Mouse (Mus musculus): ENCODE measurements around the gene Wwc2. TPM values are rescaled to one million over a fixed set of nuclear protein-coding genes. Genes with fewer than 3 reads are reported as not detected.

Wwc2 gene
- total RNA-seq, 2 experiments from 2014 or later = 26.6 to 29.1 TPM

- DNase-seq (ENCODE audit: low spot score in 2 of 2) = no peak
These were observed 50.5 kb downstream of the Wwc2 start for GRCm38 (mm10) chr8:47939933-47940870.

- DNase-seq (ENCODE audit: low spot score in 2 of 2) = no peak
These were observed 51.5 kb downstream of the Wwc2 start for GRCm38 (mm10) chr8:47939217-47939616.

- DNase-seq (ENCODE audit: low spot score in 2 of 2) = no peak
These were observed 54.3 kb downstream of the Wwc2 start for GRCm38 (mm10) chr8:47936386-47936785.

- no peak for DNase-seq (ENCODE audit: low spot score in 2 of 2)
These were observed 55.3 kb downstream of the Wwc2 start for GRCm38 (mm10) chr8:47935461-47935860.

GRCm38 (mm10) chr8:47933087-47933486, 57.6 kb downstream of the Wwc2 start:
- no peak for DNase-seq (ENCODE audit: low spot score in 2 of 2)

GRCm38 (mm10) chr8:47932028-47932790, 58.5 kb downstream of the Wwc2 start:
- no peak for DNase-seq (ENCODE audit: low spot score in 2 of 2)

- DNase-seq (ENCODE audit: low spot score in 2 of 2) = no peak
These were observed 59.4 kb downstream of the Wwc2 start for GRCm38 (mm10) chr8:47931371-47931770.

- DNase-seq (ENCODE audit: low spot score in 2 of 2) = no peak
These were observed 61.1 kb downstream of the Wwc2 start for GRCm38 (mm10) chr8:47929615-47930014.

GRCm38 (mm10) chr8:47928604-47929185, 62.0 kb downstream of the Wwc2 start:
- DNase-seq (ENCODE audit: low spot score in 2 of 2) = no peak

- DNase-seq (ENCODE audit: low spot score in 2 of 2) = no peak
These were observed 65.8 kb downstream of the Wwc2 start for GRCm38 (mm10) chr8:47924921-47925320.

GRCm38 (mm10) chr8:47922816-47923215, 67.9 kb downstream of the Wwc2 start:
- DNase-seq (ENCODE audit: low spot score in 2 of 2) = no peak

- DNase-seq (ENCODE audit: low spot score in 2 of 2) = no peak
These were observed 68.7 kb downstream of the Wwc2 start for GRCm38 (mm10) chr8:47922011-47922410.

- no peak for DNase-seq (ENCODE audit: low spot score in 2 of 2)
These were observed 70.1 kb downstream of the Wwc2 start for GRCm38 (mm10) chr8:47920575-47921144.

- DNase-seq (ENCODE audit: low spot score in 2 of 2) = no peak
These were observed 73.4 kb downstream of the Wwc2 start for GRCm38 (mm10) chr8:47917060-47918035.

- no peak for DNase-seq (ENCODE audit: low spot score in 2 of 2)
These were observed 75.2 kb downstream of the Wwc2 start for GRCm38 (mm10) chr8:47915521-47915920.

- DNase-seq (ENCODE audit: low spot score in 2 of 2) = no peak
These were observed 75.8 kb downstream of the Wwc2 start for GRCm38 (mm10) chr8:47914946-47915345.

GRCm38 (mm10) chr8:47914161-47914560, 76.6 kb downstream of the Wwc2 start:
- DNase-seq (ENCODE audit: low spot score in 2 of 2) = no peak

GRCm38 (mm10) chr8:47913621-47914020, 77.1 kb downstream of the Wwc2 start:
- DNase-seq (ENCODE audit: low spot score in 2 of 2) = no peak

GRCm38 (mm10) chr8:47909681-47910080, 81.0 kb downstream of the Wwc2 start:
- DNase-seq (ENCODE audit: low spot score in 2 of 2) = no peak

GRCm38 (mm10) chr8:47907056-47907455, 83.7 kb downstream of the Wwc2 start:
- no peak for DNase-seq (ENCODE audit: low spot score in 2 of 2)

Data from layer of hippocampus, postnatal 10 days (tissue).